Mouse (Mus musculus): ENCODE results near the gene Hoxa6.

GRCm38 (mm10) chr6:52241001-52241621, 32.6 kb upstream of the Hoxa6 start:
- TF ChIP-seq CTCF (IDR thresholded peaks at IDR 0.05; ENCODE audit: low read depth, low read length): no peak
- no peak for TF ChIP-seq TAL1 (conservative IDR thresholded peaks at IDR 0.05; ENCODE audit: low read depth, low read length)
- TF ChIP-seq POLR2AphosphoS5 (IDR thresholded peaks at IDR 0.05; ENCODE audit: insufficient replicate concordance, low read depth, low read length): no peak
- TF ChIP-seq GATA1 (IDR thresholded peaks at IDR 0.05; ENCODE audit: borderline replicate concordance, low read length): no peak
- TF ChIP-seq GATA2 (IDR thresholded peaks at IDR 0.05; ENCODE audit: borderline replicate concordance, low read depth, low read length): no peak
